Mouse (Mus musculus) lung, postnatal 0 days (tissue): ENCODE data around the gene Nek6. TPM values are rescaled to one million over a fixed set of nuclear protein-coding genes. Genes with fewer than 3 reads are reported as not detected.

Source experiments
- ATAC-seq: fragments of 200-750 bp; cut with Nextera tagmentation; 2 replicates; pipeline ENCODE4 v1.8.0; 2017; ENCODE audit warnings: moderate library complexity
- DNase-seq: peaks from one replicate; pipeline ENCODE4 v3.0.0-alpha.2; 2016; ENCODE audit warnings: low spot score
- H3K27ac ChIP-seq: fragments of 300-500 bp; sonication (generic); 2 replicates; pipeline ENCODE4 v1.5.1; 2014; ENCODE audit warnings: antibody characterized with exemption, mild to moderate bottlenecking, low read length, mixed read lengths
- H3K27me3 ChIP-seq: fragments of 300-500 bp; sonication (generic); replicated peaks from 2 replicates; pipeline ENCODE4 v1.6.1; 2014; ENCODE audit warnings: low read length, mixed read lengths; ENCODE audit not compliant: insufficient read depth
- H3K36me3 ChIP-seq: fragments of 300-500 bp; sonication (generic); 2 replicates; pipeline ENCODE4 v1.6.1; 2014; ENCODE audit warnings: low read length, mixed read lengths; ENCODE audit not compliant: insufficient read depth
- H3K4me1 ChIP-seq: fragments of 300-500 bp; sonication (generic); 2 replicates; pipeline ENCODE4 v1.6.1; 2014; ENCODE audit warnings: antibody characterized with exemption, low read depth, low read length, mixed read lengths; ENCODE audit not compliant: insufficient read depth
- H3K4me2 ChIP-seq: fragments of 300-500 bp; sonication (generic); replicated peaks from 2 replicates; pipeline ENCODE4 v1.6.1; 2014; ENCODE audit warnings: low read depth, mild to moderate bottlenecking, low read length, moderate library complexity, mixed read lengths
- H3K4me3 ChIP-seq: fragments of 300-500 bp; sonication (generic); 2 replicates; pipeline ENCODE4 v1.5.1; 2014; ENCODE audit warnings: low read depth, low read length
- H3K9ac ChIP-seq: fragments of 300-500 bp; sonication (generic); replicated peaks from 2 replicates; pipeline ENCODE4 v1.6.1; 2014; ENCODE audit warnings: low read depth, mild to moderate bottlenecking
- H3K9me3 ChIP-seq: fragments of 300-500 bp; sonication (generic); 2 replicates; pipeline ENCODE4 v1.6.1; 2016; ENCODE audit warnings: low read length, mixed read lengths
- CTCF ChIP-seq: IDR thresholded peaks from 2 replicates; pipeline ENCODE4 v1.5.1; 2016; ENCODE audit warnings: antibody characterized with exemption, mild to moderate bottlenecking
- EP300 ChIP-seq: IDR thresholded peaks from 2 replicates; pipeline ENCODE4 v1.6.1; 2016; ENCODE audit warnings: antibody characterized with exemption, mild to moderate bottlenecking, control low read depth
- WGBS: fragments of 180-500 bp; shearing (Covaris S2); extraction: QIAGEN DNeasy Blood & Tissue Kit; methylation state at CpG from one replicate; pipeline ENCODE4 v1.1.7; 2014; 5-methylcytosine and 5-hydroxymethylcytosine counted together
- polyA plus RNA-seq: library from polyadenylated mRNA; unstranded; fragments of >200 nt; fragmentation: Nextera tagmentation; extraction: Ambion mirVana; gene quantifications from 2 replicates; pipeline ENCODE4 v1.2.1, GENCODE M21; 2015

Nek6 gene
- polyA plus RNA-seq, 1 experiment from 2014 or later, result 57.8 TPM

DNA sequence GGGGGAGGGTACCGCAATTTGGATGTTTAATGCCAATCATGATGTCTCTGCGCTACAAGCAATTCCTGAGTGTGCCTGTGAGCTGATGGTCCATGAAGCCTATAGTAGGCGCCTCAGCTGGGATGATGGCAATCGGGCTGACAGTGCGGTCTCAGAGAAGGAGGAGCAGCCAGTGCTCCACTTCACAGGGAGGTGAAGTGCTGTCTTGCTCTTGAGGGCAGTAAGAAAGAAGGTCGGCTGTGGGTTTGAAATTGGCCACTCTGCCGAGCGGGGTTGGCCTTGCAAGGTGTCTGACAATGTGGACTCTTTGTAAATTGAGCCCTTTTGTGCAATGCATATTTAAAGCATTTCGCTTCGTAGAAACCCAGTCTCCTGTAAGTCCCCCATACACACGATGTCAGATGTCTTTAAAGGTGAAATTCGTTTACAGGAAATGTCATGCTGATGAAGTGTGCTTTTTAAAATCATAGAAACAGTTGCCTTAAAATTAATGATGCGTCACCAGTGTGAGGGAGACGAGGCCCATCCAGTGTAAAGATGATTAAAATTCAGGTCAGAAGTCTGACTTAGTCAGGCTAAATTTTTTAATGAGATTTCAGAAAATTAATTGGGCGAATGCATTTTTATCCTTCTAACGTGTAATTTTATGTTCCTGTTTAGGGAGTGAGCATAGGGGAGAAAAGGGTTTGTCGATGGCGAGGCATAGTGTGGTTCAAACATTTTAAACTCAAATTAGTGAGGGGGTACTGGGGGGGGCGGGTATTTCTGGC is 43.0 kb downstream of the Nek6 start:
- Histone ChIP-seq H3K4me1 (0 out of 2 replicates have a peak, but pooled peaks cover 3% of the 10 kb centered on the region), H3K9me3 (no peaks in the 10 kb centered on the region), H3K4me3 (no peak overlapping the region), H3K27me3 (no peaks in the 10 kb centered on the region), H3K27ac (no peak overlapping the region), H3K4me2 (no peak overlapping the region), H3K9ac (no peak overlapping the region), H3K36me3 (peaks cover 4% of the 10 kb centered on the region; the same call in 1 of the 2 replicates)
- DNase-seq (no peak), ATAC-seq (no peak)
- TF ChIP-seq CTCF (no peak), EP300 (no peak)
- WGBS, result 56% methylated on average over 19 of the region's 19 CpGs

DNA sequence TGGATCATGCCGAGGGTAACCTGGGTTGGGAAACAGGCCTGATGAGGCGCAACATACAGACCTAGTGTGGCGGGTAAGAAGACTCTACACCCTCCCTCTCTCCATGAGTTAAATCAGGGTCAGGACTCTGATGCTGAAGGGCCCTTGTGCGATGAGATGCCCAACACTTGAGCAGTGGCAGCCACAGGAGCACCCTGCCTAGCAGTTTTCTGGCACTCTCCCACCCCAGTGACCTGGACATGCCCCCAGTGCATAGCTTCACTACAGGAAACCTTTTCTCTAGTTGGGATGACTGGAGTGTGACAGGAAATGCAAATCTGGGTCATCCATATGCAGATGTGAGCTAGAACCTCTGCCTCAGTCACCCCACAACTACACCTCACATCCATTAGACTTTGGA is 44.2 kb downstream of the Nek6 start:
- peak; percentile 53 for DNase-seq
- H3K9ac ChIP-seq, result no peak overlapping the region
- WGBS, result 54% methylated on average over 4 of the region's 4 CpGs
- no peak overlapping the region for H3K27ac ChIP-seq
- no peak overlapping the region for H3K4me2 ChIP-seq
- peak; percentile 69 for ATAC-seq
- TF ChIP-seq CTCF, result no peak
- no peak for TF ChIP-seq EP300
- no peaks in the 10 kb centered on the region for H3K9me3 ChIP-seq
- H3K4me1 ChIP-seq, result 0 out of 2 replicates have a peak, but pooled peaks cover 3% of the 10 kb centered on the region
- peaks cover 10% of the 10 kb centered on the region; the same call in 1 of the 2 replicates for H3K36me3 ChIP-seq
- no peak overlapping the region for H3K4me3 ChIP-seq
- no peaks in the 10 kb centered on the region for H3K27me3 ChIP-seq

DNA sequence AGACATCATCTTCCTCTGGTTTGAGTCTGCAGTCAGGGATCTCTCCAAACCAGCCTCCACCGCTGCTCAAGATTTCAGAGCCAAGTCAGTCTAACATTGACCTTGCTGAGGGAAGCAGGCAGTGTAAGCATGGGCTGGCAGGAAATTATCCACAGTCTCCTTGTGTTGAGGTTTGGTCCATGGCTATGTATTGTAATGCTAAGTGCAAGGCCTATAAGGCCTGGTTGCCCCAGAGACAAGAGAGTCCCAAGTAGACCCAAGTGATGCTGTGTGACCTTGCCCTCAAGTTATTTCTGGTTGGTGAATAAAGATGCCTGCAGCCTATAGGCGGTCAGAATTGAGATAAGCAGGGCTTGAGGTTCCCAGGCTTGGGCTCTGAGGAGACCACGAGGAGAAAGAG is 45.3 kb downstream of the Nek6 start:
- H3K4me1 ChIP-seq, result 0 out of 2 replicates have a peak, but pooled peaks cover 3% of the 10 kb centered on the region
- H3K4me2 ChIP-seq, result no peak overlapping the region
- WGBS, result 87% methylated on average over 3 of the region's 3 CpGs
- H3K27me3 ChIP-seq, result no peaks in the 10 kb centered on the region
- H3K27ac ChIP-seq, result no peak overlapping the region
- H3K9ac ChIP-seq, result no peak overlapping the region
- H3K4me3 ChIP-seq, result no peak overlapping the region
- no peak for ATAC-seq
- TF ChIP-seq CTCF (no peak), EP300 (no peak)
- no peaks in the 10 kb centered on the region for H3K9me3 ChIP-seq
- DNase-seq, result no peak
- peaks cover 10% of the 10 kb centered on the region; the same call in 1 of the 2 replicates for H3K36me3 ChIP-seq

DNA sequence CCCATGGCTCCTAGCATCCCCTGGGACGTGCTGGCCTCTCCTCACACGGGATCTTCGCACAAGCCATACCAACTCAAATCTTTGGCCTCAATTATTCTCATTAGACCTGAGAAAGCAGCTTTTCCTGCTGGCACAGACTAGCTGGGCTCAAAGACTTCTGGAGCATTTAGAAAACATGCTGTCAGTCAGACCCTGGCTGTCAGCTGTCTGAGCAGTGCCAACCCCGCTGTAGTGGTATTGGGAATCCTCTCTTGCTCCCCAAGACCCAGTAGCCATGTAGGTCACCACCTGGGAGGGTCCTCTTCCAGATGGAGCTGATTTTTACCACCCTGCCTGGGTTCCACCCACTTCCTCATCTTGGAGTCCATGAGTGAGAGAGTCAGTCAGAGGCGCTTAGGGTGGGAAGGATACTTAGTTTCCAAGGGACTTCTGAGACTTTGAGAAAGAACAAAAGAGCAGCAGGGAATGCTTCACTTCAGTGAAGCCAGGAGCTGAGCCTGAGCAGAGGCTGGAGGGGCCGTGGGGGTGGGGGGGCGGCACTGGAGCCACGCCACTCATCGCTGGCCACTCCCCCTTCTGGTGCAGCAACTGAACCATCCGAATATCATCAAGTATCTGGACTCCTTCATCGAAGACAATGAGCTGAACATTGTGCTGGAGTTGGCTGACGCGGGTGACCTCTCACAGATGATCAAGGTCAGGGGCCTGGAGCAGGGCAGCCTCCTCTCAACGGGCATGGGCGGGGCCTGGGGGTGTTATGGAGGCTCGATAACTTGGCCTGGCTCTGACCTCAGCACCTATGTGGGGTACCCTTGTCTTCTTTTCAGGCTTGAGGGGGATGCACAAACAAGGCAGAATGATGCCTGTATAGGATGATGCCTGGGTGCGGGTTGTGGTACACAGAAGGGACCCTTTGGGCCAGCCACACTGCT is 49.1 kb downstream of the Nek6 start:
- H3K4me2 ChIP-seq, result no peak overlapping the region
- no peaks in the 10 kb centered on the region for H3K27me3 ChIP-seq
- WGBS, result 78% methylated on average over 17 of the region's 17 CpGs
- TF ChIP-seq CTCF (no peak), EP300 (no peak)
- no peak overlapping the region for H3K27ac ChIP-seq
- H3K9ac ChIP-seq, result no peak overlapping the region
- no peaks in the 10 kb centered on the region for H3K4me1 ChIP-seq
- no peak overlapping the region for H3K4me3 ChIP-seq
- DNase-seq, result no peak
- H3K9me3 ChIP-seq, result no peaks in the 10 kb centered on the region
- ATAC-seq, result no peak
- H3K36me3 ChIP-seq, result peaks cover 6% of the 10 kb centered on the region; the same call in 1 of the 2 replicates

DNA sequence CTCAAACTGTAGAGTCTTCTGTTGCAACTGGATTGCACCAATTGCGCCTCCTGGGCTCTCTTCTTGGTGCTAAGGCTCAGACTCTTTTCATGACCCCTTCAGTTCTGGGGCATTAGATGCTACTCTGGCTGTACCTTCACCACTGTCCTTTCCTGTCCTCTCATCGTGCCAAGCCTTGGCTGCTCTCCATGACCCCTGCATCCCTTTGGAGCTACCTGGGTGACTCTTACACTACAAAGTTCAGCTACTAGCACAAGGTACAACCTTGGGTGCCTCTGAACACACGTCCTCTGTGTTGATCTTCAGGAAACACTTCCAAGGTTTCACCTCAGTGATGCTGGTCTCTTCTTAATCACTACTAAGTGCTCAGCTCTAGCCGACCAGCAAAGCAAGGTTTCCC is 51.2 kb downstream of the Nek6 start:
- TF ChIP-seq CTCF, result no peak
- no peak for TF ChIP-seq EP300
- no peaks in the 10 kb centered on the region for H3K27me3 ChIP-seq
- H3K9ac ChIP-seq, result no peak overlapping the region
- no peak overlapping the region for H3K4me3 ChIP-seq
- H3K4me1 ChIP-seq, result no peaks in the 10 kb centered on the region
- H3K9me3 ChIP-seq, result no peaks in the 10 kb centered on the region
- ATAC-seq, result no peak
- no peak overlapping the region for H3K4me2 ChIP-seq
- DNase-seq, result no peak
- H3K27ac ChIP-seq, result no peak overlapping the region
- H3K36me3 ChIP-seq, result peaks cover 10% of the 10 kb centered on the region; the same call in 1 of the 2 replicates
- WGBS, result 93% methylated on average over 4 of the region's 4 CpGs

DNA sequence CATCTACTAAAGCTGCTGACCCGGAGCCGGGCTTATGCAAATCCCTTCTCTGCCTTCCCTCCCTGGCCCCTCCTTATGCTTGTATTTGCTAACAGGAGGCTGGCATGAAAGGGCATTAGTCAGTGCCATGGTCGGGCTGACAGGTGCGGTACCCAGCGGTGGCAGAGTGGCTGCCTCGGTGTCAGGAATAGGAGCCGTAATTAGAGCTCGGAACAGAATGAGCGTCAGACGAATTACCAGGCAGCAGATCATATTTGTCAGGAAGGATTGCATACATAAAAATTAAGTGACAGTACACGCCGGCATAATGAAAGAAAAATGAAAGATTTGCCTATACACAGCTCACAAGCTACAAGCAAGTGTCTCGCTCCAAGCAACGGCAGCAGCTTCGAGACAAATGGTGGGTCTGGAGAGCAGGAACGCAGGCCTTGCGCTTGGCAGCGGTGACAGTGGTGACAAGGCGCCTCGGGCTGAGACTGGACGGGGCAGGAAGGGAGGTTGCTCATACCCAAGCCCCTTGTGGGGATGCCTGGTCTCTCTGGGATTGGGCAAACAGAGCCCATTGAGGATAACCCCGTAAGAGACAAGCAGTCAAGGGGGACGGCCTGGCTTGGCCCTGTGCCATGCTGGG is 60.6 kb downstream of the Nek6 start:
- Histone ChIP-seq H3K4me3 (no peak overlapping the region), H3K27me3 (no peaks in the 10 kb centered on the region), H3K36me3 (peaks cover 29% of the 10 kb centered on the region; the same call in 1 of the 2 replicates), H3K27ac (no peak overlapping the region), H3K4me1 (no peaks in the 10 kb centered on the region), H3K9ac (no peak overlapping the region), H3K9me3 (no peaks in the 10 kb centered on the region), H3K4me2 (no peak overlapping the region)
- DNase-seq (no peak), ATAC-seq (no peak)
- 87% methylated on average over 23 of the region's 23 CpGs for WGBS
- TF ChIP-seq EP300 (no peak), CTCF (no peak)
